Mouse (Mus musculus) olfactory bulb, adult 2 months (tissue): ENCODE data around the gene St6galnac1. TPM values are rescaled to one million over a fixed set of nuclear protein-coding genes. Genes with fewer than 3 reads are reported as not detected.
A peak's percentile ranks its signal among the peaks of the same experiment; 100 is the strongest.

Experiments
- H3K27ac ChIP-seq: fragments of 200-500 bp; 2 replicates; pipeline ENCODE4 v1.5.1; 2012; ENCODE audit warnings: low read depth, low read length; ENCODE audit not compliant: insufficient read depth
- H3K4me1 ChIP-seq: fragments of 200-500 bp; 2 replicates; pipeline ENCODE4 v1.6.1; 2012; ENCODE audit warnings: low read length; ENCODE audit not compliant: control insufficient read depth, insufficient read depth
- H3K4me3 ChIP-seq: fragments of 200-500 bp; 2 replicates; pipeline ENCODE4 v1.5.1; 2012; ENCODE audit warnings: mild to moderate bottlenecking, low read depth, low read length, moderate library complexity; ENCODE audit not compliant: insufficient read depth
- CTCF ChIP-seq: fragments of 200-500 bp; IDR thresholded peaks from 2 replicates; pipeline ENCODE4 v1.5.1; 2012; ENCODE audit warnings: low read depth, mild to moderate bottlenecking, low read length, moderate library complexity; ENCODE audit not compliant: insufficient read depth
- POLR2A ChIP-seq: fragments of 200-500 bp; IDR thresholded peaks from 2 replicates; pipeline ENCODE4 v1.6.1; 2012; ENCODE audit warnings: mild to moderate bottlenecking, low read depth, low read length, moderate library complexity; ENCODE audit not compliant: insufficient read depth
- WGBS: fragments of 180-500 bp; shearing (Covaris S2); methylation state at CpG from one replicate; pipeline ENCODE4 v1.1.7; 2018; 5-methylcytosine and 5-hydroxymethylcytosine counted together
- polyA plus RNA-seq: library from polyadenylated mRNA; stranded (reverse); fragments of >200 nt; gene quantifications from 2 replicates; pipeline ENCODE4 v1.2.4, GENCODE M21; 2012; ENCODE audit warnings: low replicate concordance; ENCODE audit not compliant: missing spikeins, insufficient read depth, insufficient read length

St6galnac1 gene
- polyA plus RNA-seq, 1 experiment = not detected

- Histone ChIP-seq H3K27ac (peak overlapping the region; percentile 4; the same call in 1 of the 2 replicates), H3K4me3 (no peak overlapping the region), H3K4me1 (peaks cover 41% of the 10 kb centered on the region)
- no peak for TF ChIP-seq CTCF
- TF ChIP-seq POLR2A = no peak
- 61% methylated on average over 7 of the region's 7 CpGs for WGBS
These were observed 39.6 kb upstream of the St6galnac1 start for GRCm38 (mm10) chr11:116814884-116815415.

GRCm38 (mm10) chr11:116814076-116814883, 39.0 kb upstream of the St6galnac1 start:
- H3K4me3 ChIP-seq = no peak overlapping the region
- 43% methylated on average over 20 of the region's 20 CpGs for WGBS
- TF ChIP-seq CTCF = no peak
- no peak for TF ChIP-seq POLR2A
- peaks cover 45% of the 10 kb centered on the region for H3K4me1 ChIP-seq
- peak overlapping the region; percentile 4; the same call in 1 of the 2 replicates for H3K27ac ChIP-seq

GRCm38 (mm10) chr11:116813610-116814009, 38.3 kb upstream of the St6galnac1 start:
- Histone ChIP-seq H3K4me1 (peaks cover 45% of the 10 kb centered on the region), H3K4me3 (no peak overlapping the region), H3K27ac (no peak overlapping the region)
- TF ChIP-seq POLR2A (no peak), CTCF (no peak)
- 73% methylated on average over 13 of the region's 13 CpGs for WGBS

GRCm38 (mm10) chr11:116812793-116813529, 37.7 kb upstream of the St6galnac1 start:
- Histone ChIP-seq H3K27ac (no peak overlapping the region), H3K4me3 (no peak overlapping the region), H3K4me1 (peaks cover 45% of the 10 kb centered on the region)
- TF ChIP-seq CTCF (no peak), POLR2A (no peak)
- 79% methylated on average over 21 of the region's 21 CpGs for WGBS

GRCm38 (mm10) chr11:116810983-116811901, 35.9 kb upstream of the St6galnac1 start:
- TF ChIP-seq POLR2A = peak; percentile 62; the same call in 1 of the 2 replicates
- TF ChIP-seq CTCF = no peak
- Histone ChIP-seq H3K4me1 (peaks cover 50% of the 10 kb centered on the region), H3K27ac (peak overlapping the region; percentile 77), H3K4me3 (peak overlapping the region; percentile 48)
- 8% methylated on average over 32 of the region's 32 CpGs for WGBS

GRCm38 (mm10) chr11:116810528-116810927, 35.2 kb upstream of the St6galnac1 start:
- Histone ChIP-seq H3K4me3 (no peak overlapping the region), H3K27ac (peak overlapping the region; percentile 14), H3K4me1 (peaks cover 50% of the 10 kb centered on the region)
- 65% methylated on average over 11 of the region's 11 CpGs for WGBS
- TF ChIP-seq CTCF = no peak
- TF ChIP-seq POLR2A = no peak

GRCm38 (mm10) chr11:116809520-116809919, 34.2 kb upstream of the St6galnac1 start:
- TF ChIP-seq POLR2A (no peak), CTCF (no peak)
- H3K4me3 ChIP-seq = no peak overlapping the region
- H3K27ac ChIP-seq = no peak overlapping the region
- 88% methylated on average over 8 of the region's 8 CpGs for WGBS
- peaks cover 45% of the 10 kb centered on the region for H3K4me1 ChIP-seq

GRCm38 (mm10) chr11:116808811-116809395, 33.6 kb upstream of the St6galnac1 start:
- 84% methylated on average over 11 of the region's 11 CpGs for WGBS
- no peak overlapping the region for H3K27ac ChIP-seq
- TF ChIP-seq POLR2A (no peak), CTCF (no peak)
- no peak overlapping the region for H3K4me3 ChIP-seq
- H3K4me1 ChIP-seq = peaks cover 39% of the 10 kb centered on the region
